Mouse (Mus musculus) layer of hippocampus, postnatal 36 days (tissue): ENCODE results near the gene Uggt2. TPM values are rescaled to one million over a fixed set of nuclear protein-coding genes. Genes with fewer than 3 reads are reported as not detected.
"Not testable (repeated sequence)": the region's sequence is repeated elsewhere in the genome, so short reads cannot be mapped to it uniquely, and the experiment has no call there.

Experiments
- DNase-seq, 2 experiments: peaks; one replicate each; pipeline ENCODE4 v3.0.0; 2022
- total RNA-seq, 2 experiments: library from RNA; stranded (reverse); gene quantifications; 2 replicates each; pipeline ENCODE4 v1.2.3; 2021

Uggt2 gene
- total RNA-seq, 2 experiments from 2014 or later = 28.2 to 35.1 TPM

- no peak for DNase-seq
Measured at GRCm38 (mm10) chr14:119027675-119028253, 71.5 kb downstream of the Uggt2 start.

GRCm38 (mm10) chr14:119027130-119027529 is 72.1 kb downstream of the Uggt2 start:
- peak in 1 of 2 experiments; percentile 40 for DNase-seq

- DNase-seq = no peak
Measured at GRCm38 (mm10) chr14:119025889-119026288, 73.3 kb downstream of the Uggt2 start.

DNA sequence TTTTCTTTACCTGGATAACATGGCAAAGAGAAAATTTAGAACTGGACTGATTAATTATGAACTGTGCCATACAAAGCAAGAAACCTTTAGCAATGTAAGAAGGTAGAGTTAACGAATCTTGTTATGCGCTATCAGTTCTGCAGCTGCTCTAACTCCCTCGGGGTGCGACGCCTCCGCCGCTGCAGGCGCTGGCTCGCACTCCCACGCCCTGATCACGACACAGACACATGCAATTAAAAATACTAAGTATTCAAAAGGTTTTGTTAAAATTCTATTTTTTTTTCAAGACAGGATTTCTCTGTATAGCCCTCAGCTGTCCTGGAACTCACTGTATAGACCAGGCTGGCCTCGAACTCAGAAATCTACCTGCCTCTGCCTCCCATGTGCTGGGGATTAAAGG is 85.7 kb downstream of the Uggt2 start:
- no peak for DNase-seq

DNA sequence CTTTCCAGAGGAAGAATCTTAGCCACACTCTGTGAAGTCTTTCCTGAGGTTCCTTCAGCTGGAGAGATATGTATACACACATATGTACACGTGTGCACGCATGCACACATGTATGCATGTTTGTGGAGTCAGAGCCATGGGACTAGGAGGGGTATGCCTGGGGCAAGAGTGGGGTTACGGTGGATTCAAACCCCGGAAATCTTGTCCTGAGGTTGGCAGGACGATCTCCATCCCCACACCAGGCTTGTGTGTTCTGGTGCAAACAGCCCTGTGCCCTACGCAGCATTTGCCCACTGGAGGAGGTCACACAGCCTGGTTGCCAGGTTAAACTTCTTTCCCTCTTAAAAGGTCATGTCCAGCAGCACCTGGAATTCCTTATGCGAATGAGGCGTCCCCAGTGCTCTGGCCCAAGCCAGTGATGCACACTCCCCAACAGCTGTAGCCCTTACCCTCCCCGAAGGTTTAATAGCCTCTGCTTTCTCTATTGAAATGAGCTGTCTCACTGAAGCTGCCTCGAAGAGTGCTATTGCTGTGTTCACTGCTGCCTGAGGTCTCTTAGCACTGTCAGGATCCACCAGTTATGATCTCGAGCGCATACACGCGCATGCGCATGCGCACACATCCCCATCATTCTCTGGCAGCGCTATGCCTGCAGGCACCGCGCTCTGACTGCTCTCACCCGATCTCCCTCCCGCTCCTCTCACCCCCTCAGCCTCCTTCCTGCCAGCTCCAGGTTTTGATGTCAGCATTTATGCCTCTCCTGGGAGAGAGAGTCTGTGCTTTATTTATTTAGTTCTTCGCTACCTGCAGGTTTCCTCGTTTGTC is 86.4 kb downstream of the Uggt2 start:
- peak; percentile 70 to 73 for DNase-seq

- DNase-seq = no peak
Measured at GRCm38 (mm10) chr14:119009531-119009930, 89.7 kb downstream of the Uggt2 start.

DNA sequence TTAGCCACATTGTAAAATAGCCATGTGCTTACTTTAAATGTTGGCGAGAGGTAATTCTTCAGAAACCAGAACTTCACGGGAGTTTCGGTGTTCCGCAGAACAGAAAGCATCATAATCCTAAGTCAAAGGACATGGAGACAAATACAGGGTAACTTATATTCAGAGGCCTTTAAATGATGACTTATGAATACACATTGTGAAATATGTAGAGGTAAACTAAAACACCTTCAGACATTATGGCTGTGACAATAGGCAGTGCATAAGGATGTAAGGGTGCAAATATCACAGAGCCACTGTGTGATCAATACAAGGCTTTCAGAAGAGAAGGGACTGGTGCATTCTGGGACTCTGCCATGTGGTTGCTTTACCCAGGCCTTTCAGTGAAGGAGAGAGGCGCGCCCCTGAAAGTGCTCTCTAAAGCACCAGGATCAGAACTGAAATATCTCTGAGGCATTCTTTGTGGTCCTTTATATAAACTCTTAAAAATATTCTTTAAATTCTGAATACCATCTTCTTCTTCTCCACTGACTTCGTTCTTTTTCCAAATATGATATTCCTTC is 91.1 kb downstream of the Uggt2 start:
- DNase-seq = no peak

DNA sequence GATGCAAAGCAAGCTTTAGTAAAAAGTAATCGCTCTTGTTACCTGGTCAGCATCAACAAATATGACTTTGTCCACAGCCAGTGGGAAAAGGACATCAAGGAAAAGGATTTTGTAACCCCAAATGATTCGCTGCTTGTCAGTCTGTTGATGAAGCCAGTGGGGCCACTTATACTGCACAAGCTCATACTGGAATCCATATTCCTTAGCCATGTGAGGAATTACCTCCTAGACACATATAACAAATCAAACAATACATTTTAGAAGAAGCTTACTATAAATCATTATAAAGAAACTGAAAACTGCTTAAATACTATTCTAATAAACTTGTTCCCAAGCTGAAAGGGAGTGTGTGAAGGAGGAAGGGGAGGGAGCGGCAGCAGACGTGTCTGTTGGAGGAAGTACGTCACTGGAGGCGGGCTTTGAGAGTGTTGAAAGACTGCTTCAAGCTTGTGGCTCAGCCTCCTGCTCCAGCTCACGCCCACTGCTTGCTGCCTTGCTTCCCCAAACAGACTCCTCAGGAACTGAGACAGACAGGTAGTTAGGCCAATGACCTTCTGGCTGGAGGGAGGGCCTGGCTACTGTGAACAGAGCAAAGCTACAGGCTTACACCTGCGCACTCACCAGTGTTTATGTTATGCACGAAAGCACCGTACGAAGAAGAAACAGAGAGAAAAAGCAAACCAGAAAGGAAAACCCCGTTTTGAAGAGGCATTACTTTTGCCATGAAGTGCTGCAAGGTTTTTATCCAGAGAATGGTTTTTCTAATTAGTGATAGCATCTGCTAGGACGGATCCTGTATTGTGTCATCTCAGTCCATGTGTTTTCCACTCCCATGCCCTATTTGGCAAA is 91.9 kb downstream of the Uggt2 start:
- peak; percentile 94 to 95 for DNase-seq

DNA sequence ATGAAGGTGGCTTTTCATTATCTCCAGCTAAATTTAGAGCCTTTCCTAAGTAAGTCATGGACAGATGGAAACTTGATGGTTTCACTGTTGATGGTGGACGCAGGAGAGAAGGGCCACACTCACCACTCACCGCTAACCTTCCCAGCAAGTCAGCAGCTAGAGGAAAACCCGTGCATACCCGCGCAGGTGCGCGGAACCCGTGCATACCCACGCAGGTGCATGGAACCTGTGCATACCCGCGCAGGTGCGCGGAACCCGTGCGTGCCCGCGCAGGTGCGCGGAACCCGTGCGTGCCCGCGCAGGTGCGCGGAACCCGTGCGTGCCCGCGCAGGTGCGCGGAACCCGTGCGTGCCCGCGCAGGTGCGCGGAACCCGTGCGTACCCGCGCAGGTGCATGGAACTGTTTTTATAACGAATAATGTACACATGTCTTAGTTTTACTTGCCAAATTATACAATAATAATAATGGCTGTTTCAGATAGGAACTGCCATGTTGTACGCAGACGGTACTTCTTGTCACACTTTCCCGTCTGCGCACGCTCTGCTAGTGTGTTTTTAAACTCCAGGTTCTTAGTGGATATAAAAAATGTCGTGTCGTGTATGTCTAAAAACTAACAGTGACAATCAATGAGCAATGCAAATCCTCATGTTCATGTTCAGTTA is 92.7 kb downstream of the Uggt2 start:
- DNase-seq = no peak

GRCm38 (mm10) chr14:119005834-119006233 is 93.4 kb downstream of the Uggt2 start:
- DNase-seq = no peak

DNA sequence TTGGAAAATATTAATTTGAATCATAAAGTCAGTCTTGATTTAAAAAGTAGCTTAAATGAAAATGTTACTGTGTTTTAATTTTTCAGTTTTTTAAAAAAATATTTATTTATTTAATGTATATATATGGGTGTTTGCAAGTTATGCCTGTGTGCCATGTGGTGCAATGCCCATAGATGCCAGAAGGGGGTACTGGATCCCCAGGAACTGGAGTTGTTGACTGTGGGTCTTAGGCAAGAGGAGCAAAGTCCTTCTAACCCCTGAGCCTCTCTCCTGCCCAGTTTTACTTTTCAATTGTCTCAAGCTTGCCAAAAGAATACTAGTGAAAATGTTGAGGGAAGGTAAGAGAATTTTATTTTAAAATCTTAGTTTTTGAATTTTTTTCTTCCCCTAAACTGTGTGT is 95.9 kb downstream of the Uggt2 start:
- no peak for DNase-seq

GRCm38 (mm10) chr14:118995226-118995925 is 103.9 kb downstream of the Uggt2 start:
- DNase-seq = no peak

GRCm38 (mm10) chr14:118987523-118988496 is 111.4 kb downstream of the Uggt2 start:
- no peak for DNase-seq

DNA sequence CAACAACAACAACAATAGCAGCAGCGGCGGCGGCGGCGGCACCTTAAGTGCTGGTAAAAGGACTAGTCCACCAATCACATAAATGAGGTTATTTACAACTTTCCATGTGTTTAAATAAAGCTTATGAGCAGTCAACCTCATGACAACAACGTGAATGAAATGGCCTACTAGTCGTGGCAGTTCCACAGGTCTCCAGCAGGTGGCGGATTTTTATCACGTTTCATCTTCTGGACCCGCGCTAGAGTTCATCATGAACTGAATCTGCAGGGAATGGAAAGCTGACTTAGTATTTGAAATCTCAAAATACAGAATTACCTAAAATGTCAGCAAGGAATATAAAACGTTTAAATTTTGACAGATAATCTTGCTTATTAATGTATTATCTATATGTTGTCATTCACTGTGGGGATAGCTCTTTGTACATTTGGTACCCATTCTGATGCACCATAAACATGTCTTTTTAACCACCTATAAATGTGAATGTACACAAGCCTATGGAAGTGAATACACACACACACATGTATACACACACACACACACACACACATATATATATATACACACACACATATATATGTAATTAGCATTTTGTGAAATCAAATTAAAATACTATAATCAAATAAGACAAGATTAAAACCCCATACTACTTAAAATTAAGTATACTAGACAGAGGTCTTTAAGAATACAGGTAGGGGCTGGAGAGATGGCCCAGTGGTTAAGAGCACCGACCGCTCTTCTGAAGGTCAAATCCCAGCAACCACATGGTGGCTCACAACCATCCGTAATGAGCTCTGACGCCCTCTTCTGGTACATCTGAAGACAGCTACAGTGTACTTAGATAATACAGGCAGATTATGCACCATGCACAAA is 112.3 kb downstream of the Uggt2 start:
- DNase-seq = peak; percentile 64 to 71

DNA sequence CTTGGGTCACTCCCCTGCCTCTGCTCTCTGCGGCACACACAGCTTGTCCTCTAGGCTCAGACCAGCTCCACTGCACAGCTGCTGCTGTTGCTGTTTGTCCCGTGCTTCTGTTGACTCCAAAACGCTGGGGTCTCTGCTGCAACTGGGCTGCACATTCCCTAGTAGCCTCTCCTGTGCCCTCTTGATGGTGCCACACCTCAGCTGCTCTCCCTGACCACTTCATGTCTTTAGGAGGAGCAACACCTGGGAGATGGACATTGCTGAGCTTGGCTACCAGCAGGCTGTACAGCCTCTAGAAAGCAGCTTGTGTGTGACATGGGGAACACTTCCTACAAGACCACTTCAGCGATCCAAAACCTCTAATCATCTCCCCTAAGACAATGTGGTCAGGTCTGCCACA is 115.1 kb downstream of the Uggt2 start:
- no peak for DNase-seq

- no peak for DNase-seq
Measured at GRCm38 (mm10) chr14:118983396-118983795, 115.8 kb downstream of the Uggt2 start.

DNA sequence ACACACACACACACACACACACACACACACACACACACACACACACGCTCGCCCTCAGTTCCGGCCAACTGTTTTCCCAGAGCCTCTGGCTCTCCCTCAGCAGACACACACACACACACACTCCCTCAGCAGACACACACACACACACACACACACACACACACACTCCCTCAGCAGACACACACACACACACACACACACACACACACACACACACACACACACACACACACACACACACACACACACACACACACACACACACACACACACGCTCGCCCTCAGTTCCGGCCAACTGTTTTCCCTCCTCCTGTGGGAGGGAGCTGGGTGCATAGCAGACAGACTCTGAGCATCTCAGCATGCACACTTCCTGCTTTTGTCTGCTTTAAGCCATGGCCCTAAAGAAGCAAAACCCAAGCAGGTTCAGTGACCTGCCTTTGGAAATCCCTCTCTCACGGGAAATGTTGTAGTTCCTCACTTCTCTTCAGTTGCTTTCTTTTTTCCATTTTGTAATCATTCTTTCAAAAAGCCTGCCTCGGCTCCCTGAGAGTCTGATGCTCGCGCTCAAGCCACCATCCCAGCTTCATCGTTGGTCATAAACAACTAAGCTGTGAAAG is 116.7 kb downstream of the Uggt2 start:
- not testable (repeated sequence) for DNase-seq

DNA sequence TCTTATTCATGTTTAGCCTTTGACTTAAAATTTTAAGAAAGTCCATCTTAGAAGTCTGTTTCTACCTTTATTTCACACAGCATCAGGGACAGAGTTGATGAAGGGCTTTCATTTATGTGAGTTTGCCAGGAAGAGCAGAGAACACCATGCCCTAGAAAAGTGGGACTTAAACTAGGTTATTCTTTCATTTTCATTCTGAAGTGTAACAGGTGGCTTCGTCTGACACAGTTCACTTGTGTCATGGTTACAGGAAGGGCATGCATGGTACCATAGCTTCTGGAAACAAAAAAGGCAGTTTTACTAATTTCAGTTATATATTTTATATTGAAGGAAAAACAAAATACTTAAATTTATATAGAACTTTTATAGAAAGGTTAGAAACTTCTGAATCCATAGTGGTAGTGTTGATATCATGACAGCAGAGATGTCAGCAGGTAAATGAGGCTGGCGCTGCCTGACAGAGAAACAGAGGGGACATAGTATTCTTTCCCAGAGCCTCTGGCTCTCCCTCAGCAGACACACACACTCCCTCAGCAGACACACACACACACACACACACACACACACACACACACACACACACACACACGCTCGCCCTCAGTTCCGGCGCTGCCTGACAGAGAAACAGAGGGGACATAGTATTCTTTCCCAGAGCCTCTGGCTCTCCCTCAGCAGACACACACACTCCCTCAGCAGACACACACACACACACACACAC is 117.4 kb downstream of the Uggt2 start:
- not testable (repeated sequence) for DNase-seq
